8 mouse cellular contexts compared by ENCODE assay signal in genomic region chr14:118937533-118938492, GRCm38 (mm10). TPM values are rescaled to one million over a fixed set of nuclear protein-coding genes. Genes with fewer than 3 reads are reported as not detected.
DNase-seq lines count a peak whose midpoint lies in the region; ATAC-seq and TF ChIP-seq lines count a peak whose summit lies in the region.

TSS of gene Dnajc3 (plus strand) at chr14:118937976.

- under 1% methylated on average over 122 of the region's 124 CpGs for WGBS in forebrain, embryonic 11.5 days
- under 1% methylated on average over 123 of the region's 124 CpGs for WGBS in heart, embryonic 16.5 days
- WGBS in liver, embryonic 15.5 days (ENCODE audit: insufficient replicate concordance) = under 1% methylated on average over 121 of the region's 124 CpGs
- WGBS in neural tube, embryonic 12.5 days = under 1% methylated on average over 121 of the region's 124 CpGs

- no peak for TF ChIP-seq CTCF in CH12.LX (conservative IDR thresholded peaks at IDR 0.05 in 1 of 2, IDR thresholded peaks at IDR 0.05 in 1 of 2; ENCODE audit: low read depth in 2 of 2, low read length in 2 of 2)

- peak; percentile 96 for DNase-seq in CH12.LX (ENCODE audit: extremely low read depth)
- peak; percentile 93 for DNase-seq in c-Kit-positive CD71-positive TER-119-negative erythroid progenitor cells, embryonic 14.5 days (ENCODE audit: low read depth)
- DNase-seq in forebrain, embryonic 11.5 days (ENCODE audit: low spot score) = peak; percentile 99
- DNase-seq in kidney, postnatal 36 days = peak; percentile 99 to 100
- DNase-seq in telencephalon, adult 2 months (ENCODE audit: low read depth, low spot score) = peak; percentile 96

- peak within 1 kb of the TSS; percentile 12; the same call in 1 of the 2 replicates for H3K27ac ChIP-seq in CH12.LX (ENCODE audit: insufficient read depth, low read depth)
- peak within 1 kb of the TSS; percentile 65; the same call in 1 of the 2 replicates for H3K27ac ChIP-seq in forebrain, embryonic 11.5 days (ENCODE audit: low read depth, low read length)
- H3K27ac ChIP-seq in heart, embryonic 16.5 days (ENCODE audit: low read length) = peak within 1 kb of the TSS; percentile 97
- H3K27ac ChIP-seq in liver, embryonic 15.5 days (replicated peaks) = peak within 1 kb of the TSS; percentile 90
- H3K27ac ChIP-seq in neural tube, embryonic 12.5 days = peak within 1 kb of the TSS; percentile 72

- ATAC-seq in forebrain, embryonic 11.5 days (replicated peaks; ENCODE audit: low FRiP score) = peak; percentile 100
- ATAC-seq in heart, embryonic 16.5 days (replicated peaks; ENCODE audit: extremely low read depth, insufficient read depth, low FRiP score) = peak; percentile 99
- peak; percentile 99 for ATAC-seq in liver, embryonic 15.5 days (ENCODE audit: insufficient read depth)
- peak; percentile 99 for ATAC-seq in neural tube, embryonic 12.5 days (ENCODE audit: low FRiP score, low read depth)

- dilution Hi-C loops in CH12.LX (cut with MboI; ENCODE audit: extremely low pct_ligation_motif_present, extremely low pct_unique_long_range_greater_than_20kb, low sequenced_read_pairs) = no loop called here

- H3K79me2 ChIP-seq in CH12.LX (replicated peaks; ENCODE audit: control insufficient read depth, extremely low read depth, insufficient read depth, poor library complexity, severe bottlenecking) = peaks cover 14% of the 10 kb centered on the region

- H3K4me2 ChIP-seq in CH12.LX (ENCODE audit: insufficient read depth, low read depth, poor library complexity, severe bottlenecking) = peak within 1 kb of the TSS; percentile 83
- peak within 1 kb of the TSS; percentile 68 for H3K4me2 ChIP-seq in forebrain, embryonic 11.5 days (ENCODE audit: low read depth, low read length, severe bottlenecking)
- H3K4me2 ChIP-seq in heart, embryonic 16.5 days (ENCODE audit: low read depth, low read length) = peak within 1 kb of the TSS; percentile 88
- H3K4me2 ChIP-seq in liver, embryonic 15.5 days = peak within 1 kb of the TSS; percentile 97
- peak within 1 kb of the TSS; percentile 76 for H3K4me2 ChIP-seq in neural tube, embryonic 12.5 days (replicated peaks)

- peak within 1 kb of the TSS; percentile 92 for H3K9ac ChIP-seq in CH12.LX (ENCODE audit: insufficient read depth, low read depth)
- peak within 1 kb of the TSS; percentile 95 for H3K9ac ChIP-seq in forebrain, embryonic 11.5 days (ENCODE audit: low read length)
- peak within 1 kb of the TSS; percentile 100 for H3K9ac ChIP-seq in heart, embryonic 16.5 days (ENCODE audit: low read length)
- H3K9ac ChIP-seq in liver, embryonic 15.5 days = peak within 1 kb of the TSS; percentile 98
- H3K9ac ChIP-seq in neural tube, embryonic 12.5 days = peak within 1 kb of the TSS; percentile 97

- H3K36me3 ChIP-seq in CH12.LX (replicated peaks in 1 of 2; ENCODE audit: control insufficient read depth in 1 of 2, insufficient read depth in 1 of 2, low read length in 1 of 2) = peaks cover 0 to 6% of the 10 kb centered on the region in 2 experiments
- no peaks in the 10 kb centered on the region for H3K36me3 ChIP-seq in forebrain, embryonic 11.5 days (ENCODE audit: control insufficient read depth, insufficient read depth, low read length)
- H3K36me3 ChIP-seq in heart, embryonic 16.5 days (ENCODE audit: control insufficient read depth, insufficient read depth) = no peaks in the 10 kb centered on the region
- no peaks in the 10 kb centered on the region for H3K36me3 ChIP-seq in liver, embryonic 15.5 days (replicated peaks)
- no peaks in the 10 kb centered on the region for H3K36me3 ChIP-seq in neural tube, embryonic 12.5 days

- H3K4me3 ChIP-seq in CH12.LX (replicated peaks in 1 of 3; ENCODE audit: low read depth in 2 of 3, low read length in 2 of 3, poor library complexity in 1 of 3) = peak within 1 kb of the TSS; percentile 72 to 99 (median 95)
- peak within 1 kb of the TSS; percentile 93 for H3K4me3 ChIP-seq in forebrain, embryonic 11.5 days (ENCODE audit: low read depth, low read length)
- H3K4me3 ChIP-seq in heart, embryonic 16.5 days (ENCODE audit: low read length) = peak within 1 kb of the TSS; percentile 99
- H3K4me3 ChIP-seq in liver, embryonic 15.5 days (replicated peaks) = peak within 1 kb of the TSS; percentile 99
- peak within 1 kb of the TSS; percentile 97 for H3K4me3 ChIP-seq in neural tube, embryonic 12.5 days

- TF ChIP-seq POLR2A in CH12.LX (IDR thresholded peaks at IDR 0.05; ENCODE audit: low read depth, low read length) = peak; percentile 93

- no peak for TF ChIP-seq EP300 in CH12.LX (IDR thresholded peaks at IDR 0.05; ENCODE audit: low read length)

- H3K4me1 ChIP-seq in CH12.LX (ENCODE audit: control insufficient read depth in 1 of 2, insufficient read depth in 2 of 2) = peaks cover 6 to 42% of the 10 kb centered on the region in 2 experiments; a peak in 3 of 4 replicates
- peaks cover 4% of the 10 kb centered on the region; the same call in 1 of the 2 replicates for H3K4me1 ChIP-seq in forebrain, embryonic 11.5 days (replicated peaks; ENCODE audit: control insufficient read depth, insufficient read depth, low read length)
- H3K4me1 ChIP-seq in heart, embryonic 16.5 days (ENCODE audit: control insufficient read depth, insufficient read depth, low read length) = peaks cover 22% of the 10 kb centered on the region
- peaks cover 51% of the 10 kb centered on the region for H3K4me1 ChIP-seq in liver, embryonic 15.5 days (replicated peaks)
- peaks cover 10% of the 10 kb centered on the region; the same call in 1 of the 2 replicates for H3K4me1 ChIP-seq in neural tube, embryonic 12.5 days

- H3K9me3 ChIP-seq in CH12.LX (replicated peaks; ENCODE audit: low read length) = no peaks in the 10 kb centered on the region
- H3K9me3 ChIP-seq in forebrain, embryonic 11.5 days (ENCODE audit: control insufficient read depth, low read length) = no peaks in the 10 kb centered on the region
- no peaks in the 10 kb centered on the region for H3K9me3 ChIP-seq in heart, embryonic 16.5 days (replicated peaks; ENCODE audit: control insufficient read depth, low read length)
- H3K9me3 ChIP-seq in liver, embryonic 15.5 days (replicated peaks) = no peaks in the 10 kb centered on the region
- H3K9me3 ChIP-seq in neural tube, embryonic 12.5 days = no peaks in the 10 kb centered on the region

- no peaks in the 10 kb centered on the region for H3K27me3 ChIP-seq in CH12.LX (replicated peaks)
- H3K27me3 ChIP-seq in forebrain, embryonic 11.5 days (ENCODE audit: control insufficient read depth, insufficient read depth, low read length) = no peaks in the 10 kb centered on the region
- H3K27me3 ChIP-seq in heart, embryonic 16.5 days (ENCODE audit: control insufficient read depth, insufficient read depth, low read length) = no peaks in the 10 kb centered on the region
- H3K27me3 ChIP-seq in liver, embryonic 15.5 days = no peaks in the 10 kb centered on the region
- H3K27me3 ChIP-seq in neural tube, embryonic 12.5 days (replicated peaks) = no peaks in the 10 kb centered on the region

- no peak for TF ChIP-seq RAD21 in CH12.LX (IDR thresholded peaks at IDR 0.05; ENCODE audit: low read depth, low read length)

- in situ Hi-C loops in CH12.LX (cut with MboI; ENCODE audit: low pct_ligation_motif_present, low pct_unique_long_range_greater_than_20kb, low sequenced_read_pairs) = no loop called here

TF ChIP-seq in CH12.LX, 34 proteins besides CTCF, POLR2A, EP300 and RAD21 (continues in another document):
- 0 out of 2 replicates have a peak, but pooled peaks have one; percentile 68 for TF ChIP-seq UBTF (IDR thresholded peaks at IDR 0.05; ENCODE audit: low read depth, low read length)
- no peak; the same call in none of the 2 replicates for TF ChIP-seq SIN3A (IDR thresholded peaks at IDR 0.05; ENCODE audit: low read length)
- TF ChIP-seq HCFC1 (IDR thresholded peaks at IDR 0.05; ENCODE audit: low read depth, low read length) = peak; percentile 31; the same call in 1 of the 2 replicates
- peak; percentile 83 for TF ChIP-seq TCF12 (IDR thresholded peaks at IDR 0.05; ENCODE audit: low read depth, low read length)
- TF ChIP-seq MAFK (IDR thresholded peaks at IDR 0.05; ENCODE audit: insufficient replicate concordance, low read length) = no peak
- no peak for TF ChIP-seq KAT2A (IDR thresholded peaks at IDR 0.05; ENCODE audit: insufficient replicate concordance, low read length)
- no peak for TF ChIP-seq E2F4 (IDR thresholded peaks at IDR 0.05; ENCODE audit: insufficient replicate concordance, low read depth, low read length)
- TF ChIP-seq CHD2 (IDR thresholded peaks at IDR 0.05; ENCODE audit: low read length) = 0 out of 2 replicates have a peak, but pooled peaks have one; percentile 23
- TF ChIP-seq ZNF384 (IDR thresholded peaks at IDR 0.05; ENCODE audit: low read depth, low read length) = no peak
- no peak for TF ChIP-seq POLR2AphosphoS2 (IDR thresholded peaks at IDR 0.05; ENCODE audit: low read depth, low read length)
- no peak for TF ChIP-seq MAZ (IDR thresholded peaks at IDR 0.05; ENCODE audit: low read depth, low read length)
- no peak for TF ChIP-seq RCOR1 (conservative IDR thresholded peaks at IDR 0.05; ENCODE audit: low read depth, low read length)
- TF ChIP-seq NRF1 (IDR thresholded peaks at IDR 0.05; ENCODE audit: low read depth, low read length) = peak; percentile 86
- no peak for TF ChIP-seq MAX (IDR thresholded peaks at IDR 0.05; ENCODE audit: low read length)
- TF ChIP-seq ZMIZ1 (IDR thresholded peaks at IDR 0.05; ENCODE audit: low read depth, low read length) = peak; percentile 52; the same call in 1 of the 2 replicates
- no peak for TF ChIP-seq ZC3H11A (IDR thresholded peaks at IDR 0.05; ENCODE audit: low read depth, low read length)
- TF ChIP-seq NELFE (IDR thresholded peaks at IDR 0.05; ENCODE audit: low read depth, low read length) = peak; percentile 79
- peak; percentile 64 for TF ChIP-seq ELF1 (IDR thresholded peaks at IDR 0.05; ENCODE audit: low read depth, low read length)
- TF ChIP-seq USF2 (conservative IDR thresholded peaks at IDR 0.05; ENCODE audit: low read depth, low read length) = no peak
- peak; percentile 65; the same call in 1 of the 2 replicates for TF ChIP-seq TBP (conservative IDR thresholded peaks at IDR 0.05; ENCODE audit: low read depth, low read length)
- 0 out of 2 replicates have a peak, but pooled peaks have one; percentile 7 for TF ChIP-seq MEF2A (IDR thresholded peaks at IDR 0.05; ENCODE audit: borderline replicate concordance, low read depth, low read length)
- TF ChIP-seq ZKSCAN1 (IDR thresholded peaks at IDR 0.05; ENCODE audit: borderline replicate concordance, low read depth, low read length) = no peak

RNA-seq across cellular contexts. Expression of gene Dnajc3, which starts in this region (rescaled TPM):
- total RNA-seq in CH12.LX (2012; rRNA removed) (29.0 and 42.7 TPM in 2 replicates), CH12.LX (2014; rRNA removed) (40.6 and 43.2 TPM in 2 replicates)
- polyA plus RNA-seq in CH12.LX (2012; ENCODE audit: insufficient read length, low read depth) = 30.8 and 31.6 TPM in 2 replicates
- polyA plus RNA-seq in forebrain, embryonic 11.5 days (2014; fragmentation: Nextera tagmentation; extraction: Ambion mirVana) = 25.9 and 27.8 TPM in 2 replicates
- 26.7 and 31.0 TPM in 2 replicates for polyA plus RNA-seq in heart, embryonic 16.5 days (2015; fragmentation: Nextera tagmentation; extraction: Ambion mirVana)
- 29.7 and 32.4 TPM in 2 replicates for polyA plus RNA-seq in liver, embryonic 15.5 days (2015; fragmentation: Nextera tagmentation; extraction: Ambion mirVana)
- polyA plus RNA-seq in neural tube, embryonic 12.5 days (2016; fragmentation: Nextera tagmentation; extraction: Ambion mirVana) = 25.6 and 26.4 TPM in 2 replicates

Comparison
In these comparisons a context has a peak if more than half of its experiments do, and no peak if none do; other contexts are left out.
1. Peak in every context shown above with its lines: DNase-seq, ATAC-seq, H3K4me3 ChIP-seq and H3K27ac ChIP-seq.
2. H3K27ac ChIP-seq: peak in every context shown above with its lines; median percentile 97 in heart, embryonic 16.5 days; 90 in liver, embryonic 15.5 days; 72 in neural tube, embryonic 12.5 days; 65 in forebrain, embryonic 11.5 days; 12 in CH12.LX.